Mouse (Mus musculus) adrenal gland, postnatal 14 days (tissue): Measurements from ENCODE around the gene Jaml. TPM values are rescaled to one million over a fixed set of nuclear protein-coding genes. Genes with fewer than 3 reads are reported as not detected.
A peak's percentile ranks its signal among the peaks of the same experiment; 100 is the strongest.

ENCODE experiments used
- DNase-seq: peaks from one replicate; pipeline ENCODE4 v3.0.0; 2021; ENCODE audit warnings: mixed read lengths
- total RNA-seq: library from RNA; stranded (reverse); gene quantifications from 2 replicates; pipeline ENCODE4 v1.2.3, GENCODE M21; 2021

The Jaml gene
- total RNA-seq, 1 experiment from 2014 or later, result 1.0 TPM

GRCm38 (mm10) chr9:45121769-45122168 is 42.8 kb downstream of the Jaml start:
- DNase-seq, result peak; percentile 82

GRCm38 (mm10) chr9:45122209-45122761 is 43.3 kb downstream of the Jaml start:
- peak; percentile 36 for DNase-seq

- DNase-seq, result no peak
Measured at GRCm38 (mm10) chr9:45125211-45125610, 46.2 kb downstream of the Jaml start.

- DNase-seq, result no peak
Measured at GRCm38 (mm10) chr9:45126941-45127340, 48.0 kb downstream of the Jaml start.

- DNase-seq, result no peak
Measured at GRCm38 (mm10) chr9:45130119-45130518, 51.1 kb downstream of the Jaml start.

- peak; percentile 76 for DNase-seq
Measured at GRCm38 (mm10) chr9:45133484-45134310, 54.7 kb downstream of the Jaml start.

GRCm38 (mm10) chr9:45136442-45137169 is 57.6 kb downstream of the Jaml start:
- DNase-seq, result no peak

GRCm38 (mm10) chr9:45138191-45139032 is 59.4 kb downstream of the Jaml start, which contains the start of gene Scn4b:
Gene Scn4b, plus strand, starts transcription at chr9:45138395.
- peak; percentile 69 for DNase-seq

- no peak for DNase-seq
Measured at GRCm38 (mm10) chr9:45139082-45139481, 60.1 kb downstream of the Jaml start.

- DNase-seq, result no peak
Measured at GRCm38 (mm10) chr9:45140945-45141344, 62.0 kb downstream of the Jaml start.

GRCm38 (mm10) chr9:45142686-45143085 is 63.7 kb downstream of the Jaml start:
- DNase-seq, result no peak

GRCm38 (mm10) chr9:45145533-45146266 is 66.7 kb downstream of the Jaml start:
- no peak for DNase-seq

- peak; percentile 76 for DNase-seq
Measured at GRCm38 (mm10) chr9:45146267-45146597, 67.2 kb downstream of the Jaml start.

- DNase-seq, result no peak
Measured at GRCm38 (mm10) chr9:45150933-45151332, 72.0 kb downstream of the Jaml start.

- DNase-seq, result no peak
Measured at GRCm38 (mm10) chr9:45153361-45153760, 74.4 kb downstream of the Jaml start.

Other genes starting within 250 kb of the Jaml start
- 37.2 and 42.9 TPM in 2 replicates for gene Kmt2a, start 197.9 kb upstream of the Jaml start, total RNA-seq
- gene Atp5l, start 158.4 kb upstream of the Jaml start, total RNA-seq, result 638 TPM in 2 replicates
- 89.5 and 100 TPM in 2 replicates for gene Ube4a, start 113.6 kb upstream of the Jaml start, total RNA-seq
- gene Cd3g, start 98.8 kb upstream of the Jaml start, total RNA-seq, result 2.2 and 14.5 TPM in 2 replicates
- gene Cd3d, start 97.4 kb upstream of the Jaml start, total RNA-seq, result 1.5 and 12.5 TPM in 2 replicates
- gene Cd3e, start 69.6 kb upstream of the Jaml start, total RNA-seq, result 1.8 and 19.1 TPM in 2 replicates
- 13.0 and 15.3 TPM in 2 replicates for gene Mpzl2, start 39.4 kb upstream of the Jaml start, total RNA-seq
- gene Mpzl3, start 24.0 kb upstream of the Jaml start, total RNA-seq, result 5.2 and 7.7 TPM in 2 replicates
- gene Scn2b, start 38.6 kb downstream of the Jaml start, total RNA-seq, result 7.6 and 8.6 TPM in 2 replicates
- 0.56 and 0.59 TPM in 2 replicates for gene Scn4b, start 59.2 kb downstream of the Jaml start, total RNA-seq
- not detected in 2 replicates for gene BC049352, start 102.8 kb downstream of the Jaml start, total RNA-seq
- gene Tmprss4, start 124.9 kb downstream of the Jaml start, total RNA-seq, result not detected in 2 replicates
- 1.6 and 4.4 TPM in 2 replicates for gene Il10ra, start 190.0 kb downstream of the Jaml start, total RNA-seq
- 0.15 TPM in 1 of 2 replicates, not detected in the other for gene Tmprss13, start 239.9 kb downstream of the Jaml start, total RNA-seq